Mouse (Mus musculus) embryonic facial prominence, embryonic 14.5 days (tissue): ENCODE measurements at regions not wholly inside any gene's neighbourhood (a gene's known extent, or its start where the extent isn't known, plus 50 kb on each side); places are given as distances from the start of the nearest gene placed in this dataset.
A peak's percentile ranks its signal among the peaks of the same experiment; 100 is the strongest.

ENCODE experiments used
- ATAC-seq: fragments of 200-750 bp; cut with Nextera tagmentation; 2 replicates; pipeline ENCODE4 v1.8.0; 2017; ENCODE audit warnings: low read depth, moderate number of reproducible peaks, moderate TSS enrichment
- DNase-seq: peaks from one replicate; pipeline ENCODE4 v3.0.0-alpha.2; 2015; ENCODE audit warnings: low spot score
- H3K27ac ChIP-seq: fragments of 300-500 bp; sonication (generic); replicated peaks from 2 replicates; pipeline ENCODE4 v1.5.1; 2014; ENCODE audit warnings: low read depth, mild to moderate bottlenecking, low read length, moderate library complexity
- H3K27me3 ChIP-seq: fragments of 300-500 bp; sonication (generic); replicated peaks from 2 replicates; pipeline ENCODE4 v1.6.1; 2014; ENCODE audit warnings: low read length; ENCODE audit not compliant: control insufficient read depth, insufficient read depth
- H3K36me3 ChIP-seq: fragments of 300-500 bp; sonication (generic); 2 replicates; pipeline ENCODE4 v1.6.1; 2014; ENCODE audit warnings: low read length, mixed read lengths; ENCODE audit not compliant: control insufficient read depth, insufficient read depth
- H3K4me1 ChIP-seq: fragments of 300-500 bp; sonication (generic); 2 replicates; pipeline ENCODE4 v1.6.1; 2014; ENCODE audit warnings: antibody characterized with exemption, low read length; ENCODE audit not compliant: control insufficient read depth, insufficient read depth
- H3K4me2 ChIP-seq: fragments of 300-500 bp; sonication (generic); 2 replicates; pipeline ENCODE4 v1.6.1; 2014; ENCODE audit warnings: low read depth, mild to moderate bottlenecking, low read length, moderate library complexity, mixed read lengths
- H3K4me3 ChIP-seq: fragments of 300-500 bp; sonication (generic); 2 replicates; pipeline ENCODE4 v1.5.1; 2014; ENCODE audit warnings: low read depth, mild to moderate bottlenecking, low read length
- H3K9ac ChIP-seq: fragments of 300-500 bp; sonication (generic); 2 replicates; pipeline ENCODE4 v1.6.1; 2014; ENCODE audit warnings: low read depth, mild to moderate bottlenecking, low read length, moderate library complexity, mixed read lengths
- H3K9me3 ChIP-seq: fragments of 300-500 bp; sonication (generic); 2 replicates; pipeline ENCODE4 v1.6.1; 2016; ENCODE audit warnings: low read length; ENCODE audit not compliant: control insufficient read depth
- WGBS: fragments of 180-500 bp; shearing (Covaris S2); extraction: QIAGEN DNeasy Blood & Tissue Kit; methylation state at CpG from one replicate; pipeline ENCODE4 v1.1.7; 2014; 5-methylcytosine and 5-hydroxymethylcytosine counted together

DNA sequence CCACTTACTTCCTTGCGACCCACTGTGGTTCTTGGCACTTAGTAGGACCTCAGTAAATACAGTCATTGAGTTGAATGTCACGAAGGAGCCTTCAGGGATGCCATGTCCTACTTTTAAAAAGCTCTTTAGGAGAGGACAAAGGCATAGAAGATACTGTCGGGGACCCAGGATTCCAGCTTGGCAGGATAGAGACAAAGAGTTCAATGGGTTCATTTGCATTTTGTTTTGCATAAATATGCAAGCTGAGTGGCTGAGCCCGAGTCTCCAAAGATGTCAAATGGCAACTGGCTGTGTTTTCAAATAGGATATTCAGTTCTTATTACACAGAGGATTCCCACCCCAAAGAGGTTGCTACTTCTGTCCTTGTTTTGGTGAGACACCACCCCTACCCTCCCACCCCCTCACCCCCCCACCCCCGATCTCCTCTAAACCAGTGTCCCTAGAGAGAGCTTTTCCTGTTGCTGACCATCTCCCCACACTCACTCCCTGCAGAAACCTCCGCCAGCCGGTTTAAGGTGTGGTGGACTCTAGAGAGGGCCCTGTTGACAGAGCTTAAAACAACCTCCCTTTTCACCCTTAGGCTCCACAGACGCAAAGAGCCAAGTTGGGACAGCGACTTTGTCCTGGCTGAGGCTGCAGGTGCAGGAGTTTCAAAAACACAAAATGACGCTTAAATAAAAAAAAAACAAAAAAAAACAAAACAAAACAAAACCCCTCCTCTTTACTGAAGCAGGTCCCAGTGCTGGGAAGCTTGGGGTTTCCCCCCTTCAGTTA is 57.9 kb downstream of the Sox9 start:
- DNase-seq (no peak), ATAC-seq (no peak)
- Histone ChIP-seq H3K36me3 (no peaks in the 10 kb centered on the region), H3K4me1 (no peaks in the 10 kb centered on the region), H3K4me3 (no peak overlapping the region), H3K4me2 (no peak overlapping the region), H3K9ac (no peak overlapping the region), H3K27ac (no peak overlapping the region), H3K9me3 (no peaks in the 10 kb centered on the region), H3K27me3 (no peaks in the 10 kb centered on the region)
- WGBS = 22% methylated on average over 10 of the region's 10 CpGs

DNA sequence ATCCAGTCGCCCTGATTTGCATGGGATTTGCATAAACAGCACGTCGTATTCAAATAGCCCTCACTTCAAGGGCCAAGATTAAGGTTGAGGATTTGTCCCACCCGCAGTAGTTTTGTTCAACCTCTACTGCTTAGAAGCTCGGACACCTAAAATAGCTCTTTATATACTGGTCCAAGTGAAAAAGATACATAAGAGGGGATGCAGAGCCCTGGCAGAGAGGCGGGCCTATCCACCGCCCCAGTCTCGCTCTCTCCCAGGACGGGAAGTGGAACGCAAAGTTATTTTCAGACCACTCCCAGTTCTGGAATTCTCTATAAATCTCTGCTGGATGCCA is 58.4 kb downstream of the Sox9 start:
- ATAC-seq (no peak), DNase-seq (peak; percentile 11)
- Histone ChIP-seq H3K4me1 (no peaks in the 10 kb centered on the region), H3K9ac (no peak overlapping the region), H3K9me3 (no peaks in the 10 kb centered on the region), H3K36me3 (no peaks in the 10 kb centered on the region), H3K4me3 (no peak overlapping the region), H3K4me2 (no peak overlapping the region), H3K27ac (no peak overlapping the region), H3K27me3 (no peaks in the 10 kb centered on the region)
- 10% methylated on average over 10 of the region's 10 CpGs for WGBS

GRCm38 (mm10) chr11:112844258-112844901 is 62.4 kb downstream of the Sox9 start:
- 70% methylated on average over 8 of the region's 8 CpGs for WGBS
- no peaks in the 10 kb centered on the region for H3K27me3 ChIP-seq
- H3K4me1 ChIP-seq = no peaks in the 10 kb centered on the region
- no peak overlapping the region for H3K9ac ChIP-seq
- H3K36me3 ChIP-seq = no peaks in the 10 kb centered on the region
- ATAC-seq (no peak), DNase-seq (peak; percentile 24)
- H3K4me3 ChIP-seq = no peak overlapping the region
- H3K27ac ChIP-seq = no peak overlapping the region
- H3K9me3 ChIP-seq = no peaks in the 10 kb centered on the region
- H3K4me2 ChIP-seq = no peak overlapping the region

- no peaks in the 10 kb centered on the region for H3K27me3 ChIP-seq
- DNase-seq (no peak), ATAC-seq (no peak)
- H3K4me2 ChIP-seq = no peak overlapping the region
- H3K9me3 ChIP-seq = no peaks in the 10 kb centered on the region
- H3K4me1 ChIP-seq = no peaks in the 10 kb centered on the region
- whole genome bisulfite sequencing = 88% methylated on average over 2 of the region's 2 CpGs
- H3K36me3 ChIP-seq = no peaks in the 10 kb centered on the region
- no peak overlapping the region for H3K4me3 ChIP-seq
- H3K27ac ChIP-seq = no peak overlapping the region
- no peak overlapping the region for H3K9ac ChIP-seq
Measured at GRCm38 (mm10) chr11:112847146-112847545, 65.1 kb downstream of the Sox9 start.

DNA sequence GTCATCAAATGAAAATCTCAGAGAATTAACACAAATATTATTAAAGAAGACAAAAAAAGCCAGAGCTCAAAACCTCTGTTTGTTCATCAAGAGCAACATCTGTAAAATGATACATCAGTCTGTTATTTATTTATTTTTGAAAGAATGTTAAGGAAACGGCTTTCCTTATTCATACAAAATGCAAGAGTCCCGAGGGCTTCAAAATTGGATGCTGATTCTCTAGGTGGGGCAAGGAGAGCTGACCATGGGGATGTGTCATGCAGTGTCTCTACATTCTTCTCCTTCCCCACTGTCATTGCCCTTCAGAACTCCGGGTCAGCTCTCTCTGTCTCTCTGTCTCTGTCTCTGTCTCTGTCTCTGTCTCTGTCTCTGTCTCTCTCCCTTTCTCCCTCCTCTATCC is 65.8 kb downstream of the Sox9 start:
- H3K4me3 ChIP-seq = no peak overlapping the region
- no peak overlapping the region for H3K27ac ChIP-seq
- no peaks in the 10 kb centered on the region for H3K27me3 ChIP-seq
- no peak overlapping the region for H3K4me2 ChIP-seq
- H3K4me1 ChIP-seq = no peaks in the 10 kb centered on the region
- H3K9me3 ChIP-seq = no peaks in the 10 kb centered on the region
- H3K36me3 ChIP-seq = no peaks in the 10 kb centered on the region
- no peak overlapping the region for H3K9ac ChIP-seq
- ATAC-seq = no peak
- WGBS = 65% methylated on average over 3 of the region's 3 CpGs
- no peak for DNase-seq

DNA sequence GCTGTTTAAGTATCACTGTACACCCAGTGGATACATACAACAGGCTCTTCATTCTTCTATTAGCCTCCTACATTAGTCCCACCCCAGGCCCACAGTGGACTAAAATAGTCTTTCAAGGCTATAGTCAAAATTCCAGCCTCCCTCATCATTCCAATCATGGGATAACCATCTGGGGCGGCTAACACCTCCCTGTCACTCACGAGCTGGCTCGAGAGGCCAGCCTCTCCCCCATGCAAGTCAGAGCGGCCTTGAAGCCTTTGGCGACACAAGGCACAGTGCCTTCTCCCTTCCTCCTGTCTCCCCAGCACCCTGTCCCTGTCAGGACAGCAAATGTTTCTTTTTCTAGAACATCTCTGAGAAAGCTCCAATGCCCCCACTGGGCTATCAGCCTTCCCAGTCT is 68.0 kb downstream of the Sox9 start:
- no peaks in the 10 kb centered on the region for H3K9me3 ChIP-seq
- no peak overlapping the region for H3K4me3 ChIP-seq
- no peak for DNase-seq
- H3K27me3 ChIP-seq = no peaks in the 10 kb centered on the region
- ATAC-seq = no peak
- H3K4me2 ChIP-seq = no peak overlapping the region
- H3K36me3 ChIP-seq = no peaks in the 10 kb centered on the region
- WGBS = 79% methylated on average over 5 of the region's 5 CpGs
- H3K4me1 ChIP-seq = no peaks in the 10 kb centered on the region
- no peak overlapping the region for H3K9ac ChIP-seq
- no peak overlapping the region for H3K27ac ChIP-seq

DNA sequence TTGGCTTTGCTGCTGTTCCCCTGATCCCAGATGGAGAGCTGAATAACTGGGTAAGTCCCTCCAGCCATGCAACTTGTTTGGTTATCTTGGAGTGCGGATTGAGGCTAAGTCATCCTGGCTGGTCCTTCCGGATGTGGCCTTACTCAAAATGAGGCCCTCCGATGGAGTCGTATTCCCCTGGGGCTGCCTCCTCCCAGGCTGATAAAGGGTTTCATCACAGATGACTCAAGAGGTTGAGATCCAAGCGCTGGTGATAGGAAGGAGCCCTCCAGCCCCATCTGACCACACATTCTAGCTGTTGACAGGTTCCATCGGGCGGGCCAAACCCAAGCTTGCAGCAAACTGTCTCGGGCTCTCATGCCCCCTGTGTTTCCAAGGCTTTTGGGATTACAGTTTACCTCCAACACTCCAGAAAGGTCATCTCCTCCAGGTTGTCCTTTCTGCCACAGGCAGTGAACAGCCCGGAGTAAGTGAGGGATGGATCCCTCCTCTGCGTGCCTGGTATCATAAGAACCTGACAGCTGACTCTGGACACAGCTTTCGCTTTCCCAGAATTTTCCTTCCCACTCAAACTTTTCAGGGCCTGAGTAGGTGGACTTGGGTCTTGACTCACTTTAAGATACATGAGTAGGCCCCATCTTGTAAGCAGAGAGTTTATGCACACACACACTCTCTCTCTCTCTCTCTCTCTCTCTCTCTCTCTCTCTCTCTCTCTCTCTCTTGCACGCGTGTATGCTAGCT is 68.7 kb downstream of the Sox9 start:
- H3K27me3 ChIP-seq = no peaks in the 10 kb centered on the region
- 67% methylated on average over 13 of the region's 13 CpGs for WGBS
- no peak overlapping the region for H3K4me3 ChIP-seq
- no peaks in the 10 kb centered on the region for H3K4me1 ChIP-seq
- no peak overlapping the region for H3K4me2 ChIP-seq
- ATAC-seq (no peak), DNase-seq (peak; percentile 20)
- H3K36me3 ChIP-seq = no peaks in the 10 kb centered on the region
- H3K27ac ChIP-seq = no peak overlapping the region
- no peak overlapping the region for H3K9ac ChIP-seq
- no peaks in the 10 kb centered on the region for H3K9me3 ChIP-seq

GRCm38 (mm10) chr11:112851321-112851720 is 69.3 kb downstream of the Sox9 start:
- H3K4me1 ChIP-seq = no peaks in the 10 kb centered on the region
- no peaks in the 10 kb centered on the region for H3K27me3 ChIP-seq
- H3K4me3 ChIP-seq = no peak overlapping the region
- no peaks in the 10 kb centered on the region for H3K9me3 ChIP-seq
- 78% methylated on average over 9 of the region's 9 CpGs for WGBS
- DNase-seq (no peak), ATAC-seq (no peak)
- H3K4me2 ChIP-seq = no peak overlapping the region
- H3K36me3 ChIP-seq = no peaks in the 10 kb centered on the region
- H3K27ac ChIP-seq = no peak overlapping the region
- H3K9ac ChIP-seq = no peak overlapping the region
